8 mouse cellular contexts compared by ENCODE assay signal in genomic region chr13:109212788-109213473, GRCm38 (mm10).
A peak's percentile ranks its signal among the peaks of the same experiment; 100 is the strongest.
DNase-seq lines count a peak whose midpoint lies in the region; ATAC-seq and TF ChIP-seq lines count a peak whose summit lies in the region.

No protein-coding gene starts in this region.

- peak; percentile 32 for DNase-seq in kidney, adult 2 months
- DNase-seq in kidney, adult 11 months = no peak
- DNase-seq in Patski (ENCODE audit: low read depth, low spot score) = no peak
- DNase-seq in liver, embryonic 14.5 days (ENCODE audit: low read depth in 3 of 3, low spot score in 3 of 3) = no peak
- no peak for DNase-seq in right cerebral cortex, adult 2 months (ENCODE audit: low spot score in 2 of 2)
- DNase-seq in thymus, postnatal 36 days = no peak

- H3K9ac ChIP-seq in heart, embryonic 12.5 days = no peak overlapping the region
- H3K9ac ChIP-seq in liver, embryonic 14.5 days (replicated peaks) = no peak overlapping the region
- no peak overlapping the region for H3K9ac ChIP-seq in stomach, embryonic 14.5 days (replicated peaks; ENCODE audit: low read depth, low read length)

- no peak for TF ChIP-seq CTCF in kidney, adult 2 months (conservative IDR thresholded peaks at IDR 0.05; ENCODE audit: insufficient read depth, insufficient read length, low read depth, low read length)
- TF ChIP-seq CTCF in Patski (IDR thresholded peaks at IDR 0.05) = peak; percentile 21
- peak; percentile 46 for TF ChIP-seq CTCF in liver, embryonic 14.5 days (IDR thresholded peaks at IDR 0.05; ENCODE audit: low read depth)

- no peak overlapping the region for H3K27ac ChIP-seq in kidney, adult 2 months (ENCODE audit: insufficient read depth, low read depth, low read length)
- H3K27ac ChIP-seq in heart, embryonic 12.5 days (ENCODE audit: poor library complexity, severe bottlenecking) = no peak overlapping the region
- H3K27ac ChIP-seq in liver, embryonic 14.5 days = no peak overlapping the region
- H3K27ac ChIP-seq in stomach, embryonic 14.5 days (ENCODE audit: low read length) = no peak overlapping the region

- H3K4me1 ChIP-seq in kidney, adult 2 months (ENCODE audit: control insufficient read depth, insufficient read depth, low read length) = no peaks in the 10 kb centered on the region; the same call in 1 of the 2 replicates
- H3K4me1 ChIP-seq in heart, embryonic 12.5 days (replicated peaks) = peaks cover 12% of the 10 kb centered on the region; the same call in 1 of the 2 replicates
- H3K4me1 ChIP-seq in liver, embryonic 14.5 days (replicated peaks; ENCODE audit: control insufficient read depth in 2 of 2, insufficient read depth in 2 of 2, low read length in 1 of 2) = peaks cover 0 to 4% of the 10 kb centered on the region in 2 experiments; a peak in 1 of 4 replicates
- H3K4me1 ChIP-seq in stomach, embryonic 14.5 days (ENCODE audit: control insufficient read depth, insufficient read depth, low read length) = no peaks in the 10 kb centered on the region

- in situ Hi-C loops in Patski (cut with MboI; ENCODE audit: low pct_unique_long_range_greater_than_20kb) = loop anchor here (10.0 kb wide), 3 partner anchors 828 to 1048 kb away; no protein-coding TSS in a partner anchor

- WGBS in kidney, adult 2 months = 19% methylated on average over 13 of the region's 13 CpGs
- 19% methylated on average over 12 of the region's 13 CpGs for WGBS in heart, embryonic 12.5 days
- WGBS in liver, embryonic 14.5 days (ENCODE audit: insufficient replicate concordance) = 18% methylated on average over 12 of the region's 13 CpGs
- WGBS in stomach, embryonic 14.5 days = 24% methylated on average over 12 of the region's 13 CpGs

- no peak for TF ChIP-seq POLR2A in kidney, adult 2 months (IDR thresholded peaks at IDR 0.05; ENCODE audit: low read depth, low read length)

- no peak for ATAC-seq in Patski
- peak; percentile 25; the same call in 1 of the 2 replicates for ATAC-seq in heart, embryonic 12.5 days (ENCODE audit: insufficient number of reproducible peaks, low FRiP score)
- no peak for ATAC-seq in liver, embryonic 14.5 days (ENCODE audit: insufficient read depth)
- 0 out of 2 replicates have a peak, but pooled peaks have one; percentile 26 for ATAC-seq in stomach, embryonic 14.5 days (ENCODE audit: insufficient number of reproducible peaks, insufficient read depth, low FRiP score, low read depth)

- POLR2A ChIA-PET in Patski (lab: Charles Lee) = interaction anchor here (0.6 kb wide), 1 partner anchor 25 kb away, joined by 3 read pairs; no protein-coding TSS in a partner anchor

- TF ChIP-seq EP300 in liver, embryonic 14.5 days (IDR thresholded peaks at IDR 0.05; ENCODE audit: low read depth) = no peak

- no peaks in the 10 kb centered on the region for H3K27me3 ChIP-seq in kidney, adult 2 months (replicated peaks; ENCODE audit: control insufficient read depth, insufficient read depth, low read length)
- H3K27me3 ChIP-seq in Patski = no peaks in the 10 kb centered on the region
- 0 out of 2 replicates have a peak, but pooled peaks cover 8% of the 10 kb centered on the region for H3K27me3 ChIP-seq in heart, embryonic 12.5 days (replicated peaks)
- H3K27me3 ChIP-seq in liver, embryonic 14.5 days (ENCODE audit: control insufficient read depth, insufficient read depth, low read length) = no peaks in the 10 kb centered on the region
- H3K27me3 ChIP-seq in stomach, embryonic 14.5 days (ENCODE audit: control insufficient read depth, insufficient read depth, low read length) = no peaks in the 10 kb centered on the region

- H3K36me3 ChIP-seq in kidney, adult 2 months (ENCODE audit: control insufficient read depth, insufficient read depth, low read length) = no peaks in the 10 kb centered on the region
- H3K36me3 ChIP-seq in heart, embryonic 12.5 days = no peaks in the 10 kb centered on the region
- H3K36me3 ChIP-seq in liver, embryonic 14.5 days (replicated peaks; ENCODE audit: control insufficient read depth, insufficient read depth, low read depth) = no peaks in the 10 kb centered on the region
- no peaks in the 10 kb centered on the region for H3K36me3 ChIP-seq in stomach, embryonic 14.5 days (ENCODE audit: control insufficient read depth, insufficient read depth, low read length)

- 0 out of 2 replicates have a peak overlapping the region, but pooled peaks have one; percentile 15 for H3K4me3 ChIP-seq in kidney, adult 2 months (ENCODE audit: insufficient read depth, low read depth, low read length)
- peak overlapping the region; percentile 37 for H3K4me3 ChIP-seq in heart, embryonic 12.5 days
- H3K4me3 ChIP-seq in liver, embryonic 14.5 days (ENCODE audit: insufficient read depth in 1 of 2, low read depth in 2 of 2, low read length in 2 of 2) = no peak overlapping the region
- H3K4me3 ChIP-seq in stomach, embryonic 14.5 days (ENCODE audit: low read depth, low read length) = no peak overlapping the region

- CTCF ChIA-PET in Patski (lab: Charles Lee) = interaction anchor here (3.5 kb wide), 1 partner anchor 865 kb away, joined by 16 read pairs; no protein-coding TSS in a partner anchor

- H3K9me3 ChIP-seq in heart, embryonic 12.5 days (replicated peaks) = no peaks in the 10 kb centered on the region
- no peaks in the 10 kb centered on the region for H3K9me3 ChIP-seq in liver, embryonic 14.5 days (ENCODE audit: control insufficient read depth, low read length)
- no peaks in the 10 kb centered on the region for H3K9me3 ChIP-seq in stomach, embryonic 14.5 days (ENCODE audit: control insufficient read depth, low read depth, low read length)

- H3K4me2 ChIP-seq in heart, embryonic 12.5 days = peak overlapping the region; percentile 71
- H3K4me2 ChIP-seq in liver, embryonic 14.5 days (ENCODE audit: low read depth) = peak overlapping the region; percentile 42
- H3K4me2 ChIP-seq in stomach, embryonic 14.5 days (replicated peaks; ENCODE audit: low read depth, low read length) = peak overlapping the region; percentile 35

Comparison
In these comparisons a context has a peak if more than half of its experiments do, and no peak if none do; other contexts are left out.
1. H3K4me3 ChIP-seq: peak in kidney, adult 2 months (single experiment) and heart, embryonic 12.5 days (single experiment); none in liver, embryonic 14.5 days (0 of 2) and stomach, embryonic 14.5 days (single experiment).
2. ATAC-seq: peak in heart, embryonic 12.5 days (single experiment) and stomach, embryonic 14.5 days (single experiment); none in Patski (single experiment) and liver, embryonic 14.5 days (single experiment).
3. Peak in every context shown above with its lines, with median percentiles within 50 percentile points of each other: H3K4me2 ChIP-seq.